In genomic region chr8:109155489-109155888, GRCm38 (mm10) we compare ENCODE assay signal across 9 mouse cellular contexts.
DNase-seq lines count a peak whose midpoint lies in the region; ATAC-seq and TF ChIP-seq lines count a peak whose summit lies in the region.
"Had no signal": no experiment of that assay in that cellular context is flagged by ENCODE, and none has a peak within 500 bp of the region (broad histone marks: within the 10 kb centered on the region; RNA-seq: fewer than 3 reads in every experiment).

No protein-coding gene starts in this region.

- TF ChIP-seq CTCF in heart, adult 2 months (IDR thresholded peaks at IDR 0.05): no peak
- TF ChIP-seq CTCF in Patski (IDR thresholded peaks at IDR 0.05): no peak
- TF ChIP-seq CTCF in liver, postnatal 0 days (IDR thresholded peaks at IDR 0.05; ENCODE audit: low read depth): no peak

- no peak overlapping the region for H3K4me3 ChIP-seq in heart, adult 2 months
- H3K4me3 ChIP-seq in heart, embryonic 12.5 days: no peak overlapping the region
- H3K4me3 ChIP-seq in limb, embryonic 10.5 days: no peak overlapping the region
- H3K4me3 ChIP-seq in liver, postnatal 0 days (ENCODE audit: low read depth, low read length): no peak overlapping the region

- 42% methylated on average over 11 of the region's 11 CpGs for WGBS in heart, adult 2 months
- WGBS in heart, embryonic 12.5 days: 55% methylated on average over 11 of the region's 11 CpGs
- WGBS in limb, embryonic 10.5 days: 33% methylated on average over 11 of the region's 11 CpGs
- WGBS in liver, postnatal 0 days (ENCODE audit: insufficient replicate concordance): 79% methylated on average over 11 of the region's 11 CpGs

- TF ChIP-seq EP300 in heart, adult 2 months (IDR thresholded peaks at IDR 0.05; ENCODE audit: insufficient read depth, low read depth, low read length): no peak
- no peak for TF ChIP-seq EP300 in liver, postnatal 0 days (IDR thresholded peaks at IDR 0.05; ENCODE audit: low read depth)

- TF ChIP-seq POLR2A in heart, adult 2 months (IDR thresholded peaks at IDR 0.05; ENCODE audit: insufficient read depth, low read depth, low read length): no peak

- intact Hi-C loops in heart, adult 2 months (cut with DNase I): no loop called here

- ATAC-seq in heart, embryonic 12.5 days (ENCODE audit: insufficient number of reproducible peaks, low FRiP score): no peak
- peak; percentile 87 for ATAC-seq in Patski
- ATAC-seq in frontal cortex, adult (ENCODE audit: low TSS enrichment): no peak
- ATAC-seq in liver, postnatal 0 days: no peak

- H3K27ac ChIP-seq in heart, adult 2 months: peak overlapping the region; percentile 17; the same call in 1 of the 2 replicates
- no peak overlapping the region for H3K27ac ChIP-seq in heart, embryonic 12.5 days (ENCODE audit: poor library complexity, severe bottlenecking)
- H3K27ac ChIP-seq in limb, embryonic 10.5 days: no peak overlapping the region
- no peak overlapping the region for H3K27ac ChIP-seq in liver, postnatal 0 days (ENCODE audit: low read depth)

- no peak overlapping the region; the same call in 1 of the 2 replicates for H3K9ac ChIP-seq in heart, adult 2 months (ENCODE audit: low read depth, low read length)
- H3K9ac ChIP-seq in heart, embryonic 12.5 days: no peak overlapping the region
- no peak overlapping the region for H3K9ac ChIP-seq in liver, postnatal 0 days (replicated peaks)
- H3K9ac ChIP-seq: lung, embryonic 14.5 days had no signal

- in situ Hi-C loops in Patski (cut with MboI; ENCODE audit: low pct_unique_long_range_greater_than_20kb): no loop called here

- H3K4me1 ChIP-seq in heart, adult 2 months (ENCODE audit: control insufficient read depth, insufficient read depth, low read length): peaks cover 3% of the 10 kb centered on the region
- no peaks in the 10 kb centered on the region for H3K4me1 ChIP-seq in heart, embryonic 12.5 days (replicated peaks)
- H3K4me1 ChIP-seq in limb, embryonic 10.5 days: peaks cover 30% of the 10 kb centered on the region
- no peaks in the 10 kb centered on the region for H3K4me1 ChIP-seq in liver, postnatal 0 days (ENCODE audit: insufficient read depth)

- POLR2A ChIA-PET in Patski (lab: Charles Lee): no interaction called here

- no peaks in the 10 kb centered on the region for H3K27me3 ChIP-seq in heart, adult 2 months (ENCODE audit: control insufficient read depth, insufficient read depth, low read length)
- no peaks in the 10 kb centered on the region for H3K27me3 ChIP-seq in heart, embryonic 12.5 days (replicated peaks)
- no peaks in the 10 kb centered on the region for H3K27me3 ChIP-seq in Patski
- no peaks in the 10 kb centered on the region for H3K27me3 ChIP-seq in limb, embryonic 10.5 days (ENCODE audit: low read depth, poor library complexity, severe bottlenecking)
- H3K27me3 ChIP-seq in liver, postnatal 0 days (ENCODE audit: insufficient read depth, low read length): no peaks in the 10 kb centered on the region

- peak; percentile 51 to 55 for DNase-seq in heart, adult 2 months
- peak; percentile 51 for DNase-seq in Patski (ENCODE audit: low read depth, low spot score)
- peak; percentile 69 to 75 for DNase-seq in gastrocnemius, adult 8-10 months (ENCODE audit: low spot score in 2 of 2)
- peak; percentile 43 for DNase-seq in limb, embryonic 10.5 days (ENCODE audit: low spot score)
- DNase-seq in thymus, postnatal 10 days (ENCODE audit: low spot score in 2 of 2): no peak
- no peak for DNase-seq in liver, postnatal 0 days
- DNase-seq: lung, embryonic 14.5 days had no signal

- CTCF ChIA-PET in Patski (lab: Charles Lee): no interaction called here

- H3K79me2 ChIP-seq in heart, adult 2 months (replicated peaks; ENCODE audit: control insufficient read depth, insufficient read depth, low read length): no peaks in the 10 kb centered on the region

- H3K4me2 ChIP-seq in heart, embryonic 12.5 days: no peak overlapping the region
- no peak overlapping the region for H3K4me2 ChIP-seq in liver, postnatal 0 days (ENCODE audit: low read depth, low read length)
- H3K4me2 ChIP-seq: lung, embryonic 14.5 days had no signal

- H3K36me3 ChIP-seq in heart, adult 2 months (ENCODE audit: control insufficient read depth, insufficient read depth, low read length): no peaks in the 10 kb centered on the region
- no peaks in the 10 kb centered on the region for H3K36me3 ChIP-seq in heart, embryonic 12.5 days
- no peaks in the 10 kb centered on the region for H3K36me3 ChIP-seq in limb, embryonic 10.5 days
- H3K36me3 ChIP-seq in liver, postnatal 0 days (replicated peaks; ENCODE audit: insufficient read depth, low read length): no peaks in the 10 kb centered on the region

- peaks cover 6% of the 10 kb centered on the region; the same call in 1 of the 2 replicates for H3K9me3 ChIP-seq in heart, embryonic 12.5 days (replicated peaks)
- peaks cover 6% of the 10 kb centered on the region; the same call in 1 of the 2 replicates for H3K9me3 ChIP-seq in limb, embryonic 10.5 days (replicated peaks)
- H3K9me3 ChIP-seq in liver, postnatal 0 days (ENCODE audit: low read length): no peaks in the 10 kb centered on the region

Comparison
In these comparisons a context has a peak if more than half of its experiments do, and no peak if none do; other contexts are left out.
1. DNase-seq: peak in heart, adult 2 months (2 of 2), Patski (single experiment), gastrocnemius, adult 8-10 months (2 of 2) and limb, embryonic 10.5 days (single experiment); none in thymus, postnatal 10 days (0 of 2) and liver, postnatal 0 days (single experiment).